Mouse (Mus musculus) lung, postnatal 0 days (tissue): Measurements from ENCODE around the gene Pcsk7.

Experiments used
- CTCF ChIP-seq: IDR thresholded peaks from 2 replicates; pipeline ENCODE4 v1.5.1; 2016; ENCODE audit warnings: antibody characterized with exemption, mild to moderate bottlenecking
- EP300 ChIP-seq: IDR thresholded peaks from 2 replicates; pipeline ENCODE4 v1.6.1; 2016; ENCODE audit warnings: antibody characterized with exemption, mild to moderate bottlenecking, control low read depth

DNA sequence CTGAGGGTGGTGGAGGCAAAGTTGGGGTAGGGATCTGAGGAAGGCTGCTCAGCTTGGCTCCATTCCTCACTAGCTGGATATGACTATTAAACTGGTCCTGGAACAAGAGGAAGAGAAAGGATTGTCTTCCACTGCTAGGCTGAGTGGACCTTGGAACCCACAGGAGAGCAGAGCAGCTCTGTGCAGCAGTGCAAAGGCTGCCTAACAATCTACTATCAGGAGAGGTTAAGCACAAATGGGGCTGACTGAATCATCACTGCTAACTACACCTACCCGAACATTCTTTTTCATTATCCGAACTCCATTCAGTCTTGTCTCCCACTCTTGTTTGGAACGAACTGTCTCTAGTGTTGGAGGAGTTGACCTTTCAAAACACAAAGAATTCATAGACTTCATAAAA, 37.1 kb upstream of the Pcsk7 start:
- TF ChIP-seq CTCF (no peak), EP300 (no peak)
